Mouse (Mus musculus): ENCODE measurements at regions not wholly inside any gene's neighbourhood (a gene's known extent, or its start where the extent isn't known, plus 50 kb on each side); places are given as distances from the start of the nearest gene placed in this dataset.
A peak's percentile ranks its signal among the peaks of the same experiment; 100 is the strongest.

- DNase-seq = no peak
These were observed 126.8 kb downstream of the Hlx start for GRCm38 (mm10) chr1:184605666-184606065.

GRCm38 (mm10) chr1:184603136-184603535 is 129.3 kb downstream of the Hlx start:
- no peak for DNase-seq

- DNase-seq = peak; percentile 5
These were observed 137.0 kb downstream of the Hlx start for GRCm38 (mm10) chr1:184595449-184595848.

- no peak for DNase-seq
These were observed 141.8 kb downstream of the Hlx start for GRCm38 (mm10) chr1:184590634-184591033.

GRCm38 (mm10) chr1:184589277-184589676 is 143.1 kb downstream of the Hlx start:
- DNase-seq = no peak

- no peak for DNase-seq
These were observed 147.9 kb downstream of the Hlx start for GRCm38 (mm10) chr1:184584505-184584874.

- DNase-seq = no peak
These were observed 148.5 kb downstream of the Hlx start for GRCm38 (mm10) chr1:184583751-184584504.

GRCm38 (mm10) chr1:184579475-184579874 is 152.9 kb downstream of the Hlx start:
- no peak for DNase-seq

GRCm38 (mm10) chr1:184576527-184576926 is 155.9 kb downstream of the Hlx start:
- DNase-seq = no peak

GRCm38 (mm10) chr1:184573325-184573724 is 159.1 kb downstream of the Hlx start:
- DNase-seq = no peak

GRCm38 (mm10) chr1:184570681-184571080 is 161.7 kb downstream of the Hlx start:
- DNase-seq = no peak

GRCm38 (mm10) chr1:184562926-184563325 is 169.5 kb downstream of the Hlx start:
- DNase-seq = no peak

GRCm38 (mm10) chr1:184562239-184562638 is 170.2 kb downstream of the Hlx start:
- no peak for DNase-seq

- no peak for DNase-seq
These were observed 172.9 kb downstream of the Hlx start for GRCm38 (mm10) chr1:184559543-184559942.

- DNase-seq = no peak
These were observed 178.6 kb downstream of the Hlx start for GRCm38 (mm10) chr1:184553791-184554190.

- no peak for DNase-seq
These were observed 181.9 kb downstream of the Hlx start for GRCm38 (mm10) chr1:184550491-184550890.

- DNase-seq = no peak
These were observed 184.7 kb downstream of the Hlx start for GRCm38 (mm10) chr1:184547650-184548235.

- no peak for DNase-seq
These were observed 186.2 kb downstream of the Hlx start for GRCm38 (mm10) chr1:184546140-184546661.

- no peak for DNase-seq
These were observed 187.3 kb downstream of the Hlx start for GRCm38 (mm10) chr1:184545111-184545510.

- no peak for DNase-seq
These were observed 189.9 kb downstream of the Hlx start for GRCm38 (mm10) chr1:184542321-184543115.

GRCm38 (mm10) chr1:184539818-184540217 is 192.6 kb downstream of the Hlx start:
- DNase-seq = peak; percentile 21

GRCm38 (mm10) chr1:184536311-184537200 is 195.9 kb downstream of the Hlx start:
- no peak for DNase-seq

- DNase-seq = no peak
These were observed 196.7 kb downstream of the Hlx start for GRCm38 (mm10) chr1:184535691-184536090.

Measured in embryo, embryonic 11 days (tissue).